Mouse (Mus musculus): Measurements from ENCODE around the gene Tprn. TPM values are rescaled to one million over a fixed set of nuclear protein-coding genes. Genes with fewer than 3 reads are reported as not detected.
A peak's percentile ranks its signal among the peaks of the same experiment; 100 is the strongest.

Gene Tprn
- polyA plus RNA-seq, 1 experiment from 2014 or later, result 6.1 TPM

GRCm38 (mm10) chr2:25298046-25298445 lies 35.6 kb downstream of the Tprn start:
- H3K4me1 ChIP-seq (replicated peaks), result no peaks in the 10 kb centered on the region
- ATAC-seq (ENCODE audit: low read depth) (no peak), DNase-seq (no peak)
- H3K36me3 ChIP-seq, result no peaks in the 10 kb centered on the region
- H3K4me3 ChIP-seq (replicated peaks), result no peak overlapping the region
- H3K4me2 ChIP-seq, result no peak overlapping the region
- H3K27me3 ChIP-seq, result peaks cover 62% of the 10 kb centered on the region
- no peak overlapping the region for H3K9ac ChIP-seq
- no peak overlapping the region for H3K27ac ChIP-seq
- 65% methylated on average over 10 of the region's 10 CpGs for WGBS (ENCODE audit: insufficient replicate concordance)
- no peaks in the 10 kb centered on the region for H3K9me3 ChIP-seq (replicated peaks)

- H3K4me1 ChIP-seq (replicated peaks), result peaks cover 12% of the 10 kb centered on the region
- H3K9me3 ChIP-seq (replicated peaks), result no peaks in the 10 kb centered on the region
- peaks cover 64% of the 10 kb centered on the region for H3K27me3 ChIP-seq
- no peaks in the 10 kb centered on the region for H3K36me3 ChIP-seq
- H3K27ac ChIP-seq, result no peak overlapping the region
- no peak overlapping the region for H3K4me2 ChIP-seq
- no peak for ATAC-seq (ENCODE audit: low read depth)
- no peak overlapping the region for H3K4me3 ChIP-seq (replicated peaks)
- DNase-seq, result no peak
- H3K9ac ChIP-seq, result no peak overlapping the region
- 42% methylated on average over 3 of the region's 3 CpGs for WGBS (ENCODE audit: insufficient replicate concordance)
These were observed 41.0 kb downstream of the Tprn start for GRCm38 (mm10) chr2:25303452-25303851.

- H3K27ac ChIP-seq, result no peak overlapping the region
- peaks cover 68% of the 10 kb centered on the region for H3K27me3 ChIP-seq
These were observed 41.7 kb downstream of the Tprn start for GRCm38 (mm10) chr2:25303931-25304656.

DNA sequence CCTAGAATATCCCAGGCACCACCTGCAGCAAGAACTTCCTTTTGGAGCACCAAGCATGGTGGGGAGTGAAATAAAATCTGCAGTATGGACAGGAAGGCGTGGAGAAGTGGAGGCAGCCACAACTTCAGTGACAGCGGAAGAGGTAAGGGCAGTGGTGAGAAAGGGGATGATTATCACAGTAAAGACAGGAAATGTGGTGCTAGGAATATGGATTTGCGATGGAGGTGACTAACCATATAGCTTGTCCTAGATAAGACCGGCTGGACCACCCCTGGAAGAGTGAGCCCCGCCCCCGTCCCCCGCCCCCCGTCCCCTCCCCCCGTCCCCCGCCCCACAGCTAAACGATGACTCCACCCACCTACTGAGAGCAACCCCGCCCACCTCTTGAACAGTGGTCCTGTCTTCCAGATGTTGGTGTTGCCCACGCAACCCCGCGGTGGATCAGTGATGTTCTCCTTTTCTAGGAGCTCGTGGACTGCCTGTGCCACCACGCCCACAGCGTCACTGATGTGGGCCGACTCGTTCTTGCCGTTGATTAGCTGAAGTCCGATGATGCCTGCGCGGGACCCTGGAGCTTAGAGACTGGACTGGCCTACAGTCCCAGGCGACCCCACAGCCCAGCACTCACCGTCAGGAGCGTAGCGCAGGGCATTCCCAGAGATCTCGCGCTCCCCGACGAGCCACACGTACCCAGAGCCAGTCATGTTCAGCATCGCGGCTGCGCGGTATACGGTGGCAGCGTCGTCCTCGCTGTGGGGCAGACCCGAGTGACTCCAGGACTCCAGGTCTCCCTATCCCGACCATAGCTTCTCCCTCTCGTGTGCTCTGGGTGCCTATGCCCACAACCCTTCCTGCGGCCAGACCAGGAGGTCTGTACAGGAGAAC lies 42.5 kb downstream of the Tprn start:
- Histone ChIP-seq H3K4me1 (replicated peaks) (peaks cover 12% of the 10 kb centered on the region), H3K27me3 (peaks cover 77% of the 10 kb centered on the region), H3K36me3 (no peaks in the 10 kb centered on the region), H3K4me2 (peak overlapping the region; percentile 68), H3K9ac (no peak overlapping the region; the same call in 1 of the 2 replicates), H3K9me3 (replicated peaks) (no peaks in the 10 kb centered on the region), H3K27ac (no peak overlapping the region), H3K4me3 (replicated peaks) (peak overlapping the region; percentile 48)
- WGBS (ENCODE audit: insufficient replicate concordance), result 2% methylated on average over 44 of the region's 45 CpGs
- DNase-seq, result no peak
- peak; percentile 29; the same call in 1 of the 2 replicates for ATAC-seq (ENCODE audit: low read depth)

More at GRCm38 (mm10) chr2:25303931-25304656, 41.7 kb downstream of the Tprn start:
- DNase-seq (no peak), ATAC-seq (ENCODE audit: low read depth) (no peak)
- 53% methylated on average over 7 of the region's 7 CpGs for WGBS (ENCODE audit: insufficient replicate concordance)
- Histone ChIP-seq H3K4me3 (replicated peaks) (no peak overlapping the region), H3K4me1 (replicated peaks) (peaks cover 12% of the 10 kb centered on the region), H3K36me3 (no peaks in the 10 kb centered on the region), H3K9me3 (replicated peaks) (no peaks in the 10 kb centered on the region), H3K9ac (no peak overlapping the region), H3K4me2 (peak overlapping the region; percentile 68)

GRCm38 (mm10) chr2:25305587-25306359 lies 43.4 kb downstream of the Tprn start:
- no peak for DNase-seq
- H3K4me1 ChIP-seq (replicated peaks), result peaks cover 12% of the 10 kb centered on the region
- WGBS (ENCODE audit: insufficient replicate concordance), result 43% methylated on average over 14 of the region's 14 CpGs
- H3K4me3 ChIP-seq (replicated peaks), result peak overlapping the region; percentile 48; the same call in 1 of the 2 replicates
- H3K27ac ChIP-seq, result no peak overlapping the region
- H3K9me3 ChIP-seq (replicated peaks), result no peaks in the 10 kb centered on the region
- ATAC-seq (ENCODE audit: low read depth), result no peak
- peaks cover 85% of the 10 kb centered on the region for H3K27me3 ChIP-seq
- no peaks in the 10 kb centered on the region for H3K36me3 ChIP-seq
- H3K4me2 ChIP-seq, result peak overlapping the region; percentile 68
- no peak overlapping the region for H3K9ac ChIP-seq

DNA sequence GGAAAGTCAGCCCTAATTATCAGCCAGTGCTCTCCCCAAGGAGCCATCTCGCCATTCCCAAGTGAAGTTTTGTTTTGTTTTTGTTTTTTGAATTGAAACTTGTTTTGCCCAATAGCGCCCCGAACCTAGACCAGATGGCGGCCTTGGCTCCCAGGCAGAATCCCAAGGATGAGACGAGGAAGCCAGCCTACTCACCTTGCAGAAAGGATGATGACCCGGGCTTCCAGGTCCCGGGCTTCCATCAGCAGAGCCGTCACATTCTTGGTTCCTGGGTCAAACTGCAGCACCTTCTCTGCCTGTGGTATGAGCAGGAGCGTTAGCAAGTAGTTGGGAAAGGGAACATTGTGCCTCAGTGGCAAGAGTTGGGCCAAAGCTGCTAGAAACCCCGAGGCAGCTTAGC lies 47.8 kb downstream of the Tprn start:
- no peak for ATAC-seq (ENCODE audit: low read depth)

DNA sequence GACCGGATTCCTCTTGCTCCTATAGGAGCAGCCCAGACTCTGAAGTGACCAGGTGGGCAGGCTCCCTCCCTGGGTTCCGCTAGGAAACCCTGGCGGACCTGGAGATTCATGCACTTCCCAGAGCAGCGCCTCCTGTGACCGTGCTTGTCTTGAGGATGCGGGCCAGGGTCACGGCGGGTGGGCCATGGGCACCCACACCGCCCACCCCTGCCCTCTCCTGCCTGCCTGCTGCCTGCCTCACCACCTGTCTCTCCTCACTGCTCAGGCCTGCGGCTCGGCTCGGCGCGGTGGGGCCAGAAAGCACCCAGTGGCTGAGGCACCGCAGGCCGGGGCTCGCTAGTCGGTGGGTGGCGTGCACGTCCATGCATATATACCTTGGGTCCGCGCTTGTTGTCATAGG lies 48.6 kb downstream of the Tprn start:
- WGBS (ENCODE audit: insufficient replicate concordance), result 2% methylated on average over 22 of the region's 22 CpGs
- DNase-seq (no peak), ATAC-seq (ENCODE audit: low read depth) (no peak)
- Histone ChIP-seq H3K9ac (no peak overlapping the region), H3K4me2 (no peak overlapping the region), H3K27ac (no peak overlapping the region), H3K27me3 (peaks cover 97% of the 10 kb centered on the region), H3K36me3 (no peaks in the 10 kb centered on the region), H3K4me3 (replicated peaks) (no peak overlapping the region), H3K9me3 (replicated peaks) (no peaks in the 10 kb centered on the region), H3K4me1 (replicated peaks) (no peaks in the 10 kb centered on the region)

More for the DNA sequence above, 47.8 kb downstream of the Tprn start:
- WGBS (ENCODE audit: insufficient replicate concordance), result 41% methylated on average over 10 of the region's 10 CpGs
- Histone ChIP-seq H3K4me1 (replicated peaks) (peaks cover 3% of the 10 kb centered on the region), H3K9me3 (replicated peaks) (no peaks in the 10 kb centered on the region), H3K36me3 (no peaks in the 10 kb centered on the region), H3K9ac (no peak overlapping the region), H3K27me3 (peaks cover 99% of the 10 kb centered on the region), H3K4me2 (no peak overlapping the region), H3K4me3 (replicated peaks) (no peak overlapping the region), H3K27ac (no peak overlapping the region)
- no peak for DNase-seq

DNA sequence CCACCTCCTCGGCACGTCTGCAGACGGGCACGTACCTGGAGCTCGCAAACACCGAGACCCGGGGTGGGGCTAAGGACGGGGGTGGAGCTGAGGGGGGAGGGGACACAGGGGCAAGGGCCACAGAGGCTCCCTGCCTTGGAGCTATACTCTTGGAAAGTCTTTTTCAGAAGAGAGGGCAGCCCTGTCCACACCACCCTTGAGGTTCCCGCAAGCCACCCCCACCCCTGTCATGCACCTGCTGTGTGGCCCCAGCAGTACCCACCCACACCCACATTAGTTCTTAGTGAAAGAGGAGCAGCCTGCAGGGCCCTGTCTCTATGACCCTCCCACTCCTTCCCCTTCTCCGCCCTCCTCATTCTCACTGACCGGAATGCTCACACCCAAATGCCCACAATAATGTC lies 49.1 kb downstream of the Tprn start:
- Histone ChIP-seq H3K4me1 (replicated peaks) (no peaks in the 10 kb centered on the region), H3K9ac (no peak overlapping the region), H3K4me3 (replicated peaks) (no peak overlapping the region), H3K27ac (no peak overlapping the region), H3K9me3 (replicated peaks) (no peaks in the 10 kb centered on the region), H3K36me3 (no peaks in the 10 kb centered on the region), H3K4me2 (no peak overlapping the region), H3K27me3 (peaks cover 97% of the 10 kb centered on the region)
- whole genome bisulfite sequencing (ENCODE audit: insufficient replicate concordance), result 3% methylated on average over 11 of the region's 11 CpGs
- ATAC-seq (ENCODE audit: low read depth) (no peak), DNase-seq (no peak)

DNA sequence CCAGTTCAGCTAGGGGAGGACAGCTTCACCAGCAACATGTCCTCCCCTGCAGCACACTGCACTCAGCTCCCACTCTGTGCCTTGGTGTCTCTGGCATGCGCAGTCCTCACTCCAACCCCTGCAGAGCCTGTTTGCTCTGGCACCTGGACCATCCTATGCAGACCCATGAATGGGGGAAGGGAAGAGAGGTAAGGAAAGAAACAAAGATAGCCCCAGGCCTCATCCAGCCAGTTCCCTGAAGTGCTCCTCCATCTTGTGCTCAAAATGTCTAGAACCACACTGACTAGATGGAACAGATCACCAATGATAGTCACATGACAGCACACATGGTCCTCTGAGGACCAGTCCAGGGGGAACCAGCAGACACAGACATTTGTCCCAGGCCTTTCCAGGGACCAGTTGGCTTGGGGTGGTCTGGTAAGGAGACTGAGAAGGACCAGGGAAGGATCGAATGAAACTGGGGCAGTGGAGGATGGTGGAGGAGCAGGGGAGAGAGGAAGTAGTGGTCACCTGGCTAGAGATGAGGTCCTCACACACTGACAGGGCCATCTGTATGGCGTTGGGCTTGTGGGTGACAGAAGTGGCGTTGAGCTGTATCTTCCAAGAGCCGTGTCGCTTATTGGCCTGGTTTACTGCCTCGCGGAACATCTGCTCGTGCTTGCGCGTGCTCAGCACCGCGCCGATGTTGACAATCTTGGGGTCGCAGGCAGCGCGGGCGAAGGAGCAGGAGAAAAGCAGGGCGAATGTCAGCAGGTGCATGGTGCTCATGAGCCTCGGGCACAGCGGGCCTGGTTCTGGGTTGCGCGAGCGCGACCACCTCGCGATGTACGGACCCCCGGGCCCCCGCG lies 55.9 kb downstream of the Tprn start:
- ATAC-seq (ENCODE audit: low read depth), result no peak
- H3K27me3 ChIP-seq, result peaks cover 81% of the 10 kb centered on the region
- no peak overlapping the region for H3K9ac ChIP-seq
- WGBS (ENCODE audit: insufficient replicate concordance), result 7% methylated on average over 31 of the region's 31 CpGs
- no peaks in the 10 kb centered on the region for H3K36me3 ChIP-seq
- no peak overlapping the region for H3K27ac ChIP-seq
- peak overlapping the region; percentile 39; the same call in 1 of the 2 replicates for H3K4me3 ChIP-seq (replicated peaks)
- peak overlapping the region; percentile 52 for H3K4me2 ChIP-seq
- H3K9me3 ChIP-seq (replicated peaks), result no peaks in the 10 kb centered on the region
- DNase-seq, result no peak
- peaks cover 9% of the 10 kb centered on the region for H3K4me1 ChIP-seq (replicated peaks)

- WGBS (ENCODE audit: insufficient replicate concordance), result 9% methylated on average over 58 of the region's 58 CpGs
These were observed 56.8 kb downstream of the Tprn start, which contains the start of gene Grin1 for GRCm38 (mm10) chr2:25318971-25319773. Grin1 (minus strand) TSS chr2:25319187.

More at GRCm38 (mm10) chr2:25318971-25319773, 56.8 kb downstream of the Tprn start, which contains the start of gene Grin1:
- ATAC-seq (ENCODE audit: low read depth) (peak; percentile 36; the same call in 1 of the 2 replicates), DNase-seq (peak; percentile 46)
- no peak within 1 kb of the TSS for H3K27ac ChIP-seq
- peak within 1 kb of the TSS; percentile 39 for H3K4me3 ChIP-seq (replicated peaks)
- peak within 1 kb of the TSS; percentile 52 for H3K4me2 ChIP-seq
- H3K9me3 ChIP-seq (replicated peaks), result no peaks in the 10 kb centered on the region
- peaks cover 72% of the 10 kb centered on the region for H3K27me3 ChIP-seq
- no peaks in the 10 kb centered on the region for H3K36me3 ChIP-seq
- H3K9ac ChIP-seq, result no peak within 1 kb of the TSS
- H3K4me1 ChIP-seq (replicated peaks), result peaks cover 9% of the 10 kb centered on the region

Data from liver, embryonic 13.5 days (tissue).